Mouse (Mus musculus) stomach, embryonic 15.5 days (tissue): ENCODE data around the gene Gm15155. TPM values are rescaled to one million over a fixed set of nuclear protein-coding genes. Genes with fewer than 3 reads are reported as not detected.
"Not testable (repeated sequence)": the region's sequence is repeated elsewhere in the genome, so short reads cannot be mapped to it uniquely, and the experiment has no call there.

Source experiments
- ATAC-seq: fragments of 200-750 bp; cut with Nextera tagmentation; 2 replicates; pipeline ENCODE4 v1.8.0; 2017; ENCODE audit warnings: low read depth, moderate number of reproducible peaks, moderate TSS enrichment; ENCODE audit not compliant: insufficient read depth, low FRiP score
- H3K27ac ChIP-seq: fragments of 300-500 bp; sonication (generic); 2 replicates; pipeline ENCODE4 v1.5.1; 2015; ENCODE audit warnings: mild to moderate bottlenecking, inconsistent platforms
- H3K27me3 ChIP-seq: fragments of 300-500 bp; sonication (generic); replicated peaks from 2 replicates; pipeline ENCODE4 v1.6.1; 2015; ENCODE audit warnings: inconsistent platforms
- H3K36me3 ChIP-seq: fragments of 300-500 bp; sonication (generic); 2 replicates; pipeline ENCODE4 v1.6.1; 2015; ENCODE audit warnings: inconsistent platforms
- H3K4me1 ChIP-seq: fragments of 300-500 bp; sonication (generic); 2 replicates; pipeline ENCODE4 v1.6.1; 2015; ENCODE audit warnings: inconsistent platforms
- H3K4me2 ChIP-seq: fragments of 300-500 bp; sonication (generic); 2 replicates; pipeline ENCODE4 v1.6.1; 2015; ENCODE audit warnings: mild to moderate bottlenecking, inconsistent platforms
- H3K4me3 ChIP-seq: fragments of 300-500 bp; sonication (generic); replicated peaks from 2 replicates; pipeline ENCODE4 v1.5.1; 2015; ENCODE audit warnings: inconsistent platforms
- H3K9ac ChIP-seq: fragments of 300-500 bp; sonication (generic); 2 replicates; pipeline ENCODE4 v1.6.1; 2015; ENCODE audit warnings: inconsistent platforms
- H3K9me3 ChIP-seq: fragments of 300-500 bp; sonication (generic); 2 replicates; pipeline ENCODE4 v1.6.1; 2016; ENCODE audit warnings: inconsistent platforms
- polyA plus RNA-seq: library from polyadenylated mRNA; unstranded; fragments of >200 nt; fragmentation: Nextera tagmentation; extraction: Ambion mirVana; gene quantifications from 2 replicates; pipeline ENCODE4 v1.2.1, GENCODE M21; 2015

The Gm15155 gene
- polyA plus RNA-seq, 1 experiment from 2014 or later = not detected

DNA sequence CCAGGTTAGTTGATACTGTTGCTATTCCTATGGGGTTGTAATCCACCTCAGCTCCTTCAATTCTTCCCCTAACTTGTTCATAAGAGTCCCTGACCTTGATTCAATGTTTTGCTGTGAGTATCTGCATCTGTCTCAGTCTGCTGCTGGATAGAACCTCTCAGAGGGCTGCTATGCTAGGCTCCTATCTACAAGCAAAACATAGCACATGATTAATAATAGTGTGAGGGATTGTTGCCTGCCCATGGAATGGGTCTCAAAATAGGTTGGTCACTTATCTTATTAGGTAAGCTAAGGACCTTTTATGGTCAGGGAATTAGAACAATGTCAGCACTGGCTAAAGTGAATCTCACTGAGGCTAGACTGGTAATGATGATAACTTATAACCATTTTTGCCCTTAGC lies 547.0 kb downstream of the Gm15155 start:
- no peak overlapping the region for H3K9ac ChIP-seq
- H3K4me1 ChIP-seq = no peaks in the 10 kb centered on the region
- H3K27ac ChIP-seq = no peak overlapping the region
- no peaks in the 10 kb centered on the region for H3K9me3 ChIP-seq
- no peak for ATAC-seq
- H3K4me2 ChIP-seq = no peak overlapping the region
- no peaks in the 10 kb centered on the region for H3K36me3 ChIP-seq
- H3K27me3 ChIP-seq = no peaks in the 10 kb centered on the region
- H3K4me3 ChIP-seq = no peak overlapping the region

DNA sequence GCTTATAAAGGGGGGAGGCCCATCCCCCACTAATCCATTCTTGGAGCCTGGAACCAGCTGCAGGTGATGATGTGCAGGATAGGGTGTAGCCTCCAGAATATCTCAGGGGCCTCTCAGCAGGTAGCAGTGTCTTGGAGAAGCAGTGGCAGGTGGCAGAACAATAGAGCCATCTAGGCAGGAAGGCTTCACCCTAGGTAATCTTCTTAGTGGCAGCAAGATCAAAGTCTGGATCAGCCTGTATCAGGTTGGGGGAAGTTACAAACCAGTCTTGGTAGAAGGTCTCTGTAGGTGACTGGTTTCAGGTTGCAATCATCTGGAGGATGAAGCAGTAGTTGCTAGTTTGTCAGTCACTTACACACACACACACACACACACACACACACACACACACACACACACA lies 679.3 kb downstream of the Gm15155 start:
- H3K27me3 ChIP-seq, H3K9me3 ChIP-seq, H3K4me3 ChIP-seq, H3K9ac ChIP-seq, H3K4me1 ChIP-seq, ATAC-seq, H3K36me3 ChIP-seq, H3K4me2 ChIP-seq, H3K27ac ChIP-seq: not testable (repeated sequence)

Other genes with a start within 250 kb of the Gm15155 start
- 3.8 and 4.3 TPM in 2 replicates for gene Ptchd1, start 927 bp upstream of the Gm15155 start, polyA plus RNA-seq